Mouse (Mus musculus) thymus, adult 18-20 months (tissue): Measurements from ENCODE around the gene Nod1.
"Not testable (repeated sequence)": the region's sequence is repeated elsewhere in the genome, so short reads cannot be mapped to it uniquely, and the experiment has no call there.

ENCODE experiments used
- DNase-seq, 2 experiments: peaks; one replicate each; pipeline ENCODE4 v3.0.0; 2022; ENCODE audit warnings: mixed read lengths in 2 of 2

The Nod1 gene

DNA sequence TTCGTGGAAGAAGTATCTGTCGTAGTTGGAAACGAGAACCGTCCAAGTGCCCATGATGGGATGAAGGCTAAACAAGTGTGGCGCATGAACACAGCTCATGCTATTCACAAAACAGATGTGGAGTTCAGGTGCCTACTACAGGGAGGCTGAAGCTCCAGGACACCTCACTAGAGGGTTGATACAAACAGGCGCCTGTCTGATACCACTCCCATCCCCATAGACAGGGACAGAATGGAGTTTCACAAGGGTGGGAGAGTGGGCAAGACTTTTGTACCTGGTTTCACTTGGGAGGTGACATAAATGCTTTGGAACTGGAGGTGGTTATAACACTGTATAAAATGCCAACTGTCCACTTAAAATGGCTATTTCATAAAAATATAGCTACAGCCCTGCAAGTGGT, 7.0 kb upstream of the Nod1 start:
- DNase-seq, result no peak

DNA sequence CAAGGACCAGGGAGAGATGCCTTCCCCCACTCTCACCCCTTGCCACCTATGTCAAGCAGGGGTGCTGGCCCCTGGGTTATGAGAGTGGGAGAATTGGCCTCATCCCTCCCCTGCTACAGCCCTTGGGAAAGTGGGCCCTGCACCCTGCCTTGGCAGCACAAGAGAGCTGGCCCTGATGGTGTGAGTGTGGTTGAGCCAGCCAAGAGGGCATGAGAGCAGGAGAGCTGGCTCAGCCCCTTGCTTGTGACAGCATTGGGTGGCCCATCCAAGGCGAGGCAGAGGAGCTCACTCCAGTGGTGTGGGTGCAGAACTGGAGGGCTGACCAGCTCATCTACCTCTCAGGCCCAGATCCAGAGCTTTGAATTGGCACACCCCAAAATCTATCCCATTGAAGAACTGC, 3.2 kb upstream of the Nod1 start:
- no peak for DNase-seq

DNA sequence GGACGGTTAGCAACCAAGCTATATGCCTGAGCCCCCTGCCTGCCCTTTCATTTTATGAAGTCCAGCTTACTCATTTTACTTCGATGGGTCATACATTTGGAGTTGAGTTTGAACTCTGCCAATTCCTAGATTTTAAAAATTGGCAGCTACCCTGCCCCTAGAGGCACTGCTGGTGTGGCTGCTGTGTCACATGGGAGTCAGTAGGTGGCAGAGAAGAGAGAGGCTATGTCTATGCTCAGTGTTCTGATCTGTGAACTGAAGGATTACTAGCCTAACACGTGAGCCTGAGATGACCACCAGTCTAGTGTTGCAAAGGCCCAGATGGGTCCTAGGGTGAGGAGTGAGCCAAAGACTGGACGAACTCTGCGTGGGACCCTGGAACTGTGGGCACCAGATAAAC, 2.1 kb upstream of the Nod1 start:
- peak in 1 of 2 experiments; percentile 9 for DNase-seq

DNA sequence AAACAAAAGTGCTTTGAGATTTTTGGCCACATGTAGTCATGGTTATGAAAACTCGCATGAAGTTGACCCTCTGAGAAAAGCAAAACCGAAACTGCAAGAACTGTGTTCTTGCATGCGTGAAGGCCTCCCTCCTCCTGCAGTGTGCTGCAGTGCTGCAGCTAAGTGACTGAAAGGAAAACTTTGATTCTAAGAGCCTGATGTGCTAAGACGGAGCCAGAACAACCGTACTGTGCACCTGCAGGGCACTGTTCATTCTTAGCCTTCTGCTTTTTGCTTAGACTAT, 458 bp upstream of the Nod1 start:
- peak in 1 of 2 experiments; percentile 39 for DNase-seq

DNA sequence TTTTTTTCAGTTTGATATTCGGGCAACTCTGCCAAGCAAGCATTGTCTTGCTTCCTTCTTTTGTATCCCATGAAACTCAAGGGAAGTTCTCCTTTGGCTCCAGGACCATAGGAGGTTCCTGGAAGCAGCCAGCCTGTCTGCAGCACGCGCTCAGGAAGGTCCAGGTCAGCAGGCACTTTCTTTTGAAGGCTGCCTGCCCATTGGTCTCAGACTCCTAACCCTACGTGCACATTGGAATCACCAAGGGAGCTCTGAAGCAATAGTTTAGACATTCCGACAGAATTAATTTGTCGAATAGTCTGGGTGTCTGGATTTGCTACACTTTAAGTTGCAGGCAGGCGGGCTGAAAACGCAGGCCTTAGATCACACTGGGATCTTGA, 691 bp downstream of the Nod1 start:
- no peak for DNase-seq

DNA sequence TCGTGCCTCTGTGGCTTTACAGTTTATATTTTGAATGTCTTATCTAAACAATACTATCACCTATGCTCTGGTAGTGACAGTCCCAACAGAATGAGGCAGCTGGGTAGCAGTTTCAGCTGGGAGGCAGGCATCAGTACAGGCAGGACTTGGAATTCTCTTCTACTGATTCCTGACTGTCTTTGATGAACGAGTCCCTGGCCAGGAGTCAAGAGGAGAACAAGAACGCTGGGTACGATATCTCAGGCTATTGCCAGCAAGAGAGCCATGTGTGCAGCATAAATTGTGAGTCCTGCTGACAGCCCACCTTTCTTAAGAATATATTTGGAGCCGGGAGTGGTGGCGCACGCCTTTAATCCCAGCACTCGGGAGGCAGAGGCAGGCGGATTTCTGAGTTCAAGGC, 1.9 kb downstream of the Nod1 start:
- DNase-seq, result no peak

DNA sequence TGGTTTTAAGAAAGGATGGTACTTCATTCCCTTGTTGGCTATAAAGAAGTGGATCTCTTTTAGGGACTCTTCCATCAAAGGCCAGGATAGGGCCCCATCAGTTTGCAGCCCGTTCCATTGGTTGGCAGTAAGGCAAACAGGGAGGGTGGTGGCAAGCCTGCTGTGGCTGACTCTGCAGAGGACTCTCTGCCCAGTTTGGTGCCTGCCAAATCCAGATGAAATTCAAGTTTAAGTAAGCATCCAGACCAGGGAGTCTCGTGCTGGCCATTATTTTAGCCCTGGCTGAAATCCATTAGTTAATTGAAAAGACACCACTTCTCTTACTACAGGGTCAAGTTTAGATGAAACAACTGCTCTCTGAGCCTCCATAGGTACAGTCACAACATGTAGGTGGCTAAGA, 2.6 kb downstream of the Nod1 start:
- DNase-seq, result no peak

DNA sequence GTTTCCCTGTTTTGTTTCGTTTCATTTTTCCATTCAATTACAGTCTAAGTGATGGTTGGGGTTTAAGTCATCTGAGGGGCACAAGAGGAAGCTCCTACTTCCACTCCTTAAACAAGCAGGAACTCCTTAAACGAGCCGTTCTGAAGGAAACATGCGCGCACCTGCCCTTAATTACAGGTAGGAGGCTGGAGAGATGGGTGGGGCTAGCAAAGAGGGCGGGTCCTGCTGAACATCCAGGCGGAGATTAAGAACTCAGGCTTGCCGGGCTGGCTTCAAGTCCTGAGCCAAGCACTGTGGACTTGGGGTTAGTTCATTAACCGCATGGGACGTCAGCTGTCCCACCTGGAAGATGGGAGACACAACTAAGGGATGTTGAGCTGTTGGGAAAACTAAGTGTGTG, 4.8 kb downstream of the Nod1 start:
- DNase-seq, result no peak

DNA sequence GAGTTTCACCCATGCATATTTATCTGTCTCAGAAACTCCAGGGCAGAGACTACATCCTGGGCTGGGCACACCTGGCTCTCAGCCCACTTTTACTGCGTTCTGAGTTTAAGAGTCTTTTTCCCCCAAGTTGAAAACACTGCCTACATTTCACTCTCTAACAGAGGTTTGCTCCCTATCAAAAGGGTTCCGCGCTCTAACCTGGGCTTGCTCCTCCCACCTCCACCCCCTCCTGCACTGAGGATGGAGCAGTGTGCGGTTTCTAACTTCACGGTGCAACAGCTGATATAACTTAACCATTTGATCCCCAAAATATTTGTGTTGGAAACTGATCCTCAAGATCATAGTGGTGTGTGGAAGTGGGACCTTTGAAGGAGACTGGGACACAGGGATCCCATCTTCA, 7.2 kb downstream of the Nod1 start:
- no peak for DNase-seq

DNA sequence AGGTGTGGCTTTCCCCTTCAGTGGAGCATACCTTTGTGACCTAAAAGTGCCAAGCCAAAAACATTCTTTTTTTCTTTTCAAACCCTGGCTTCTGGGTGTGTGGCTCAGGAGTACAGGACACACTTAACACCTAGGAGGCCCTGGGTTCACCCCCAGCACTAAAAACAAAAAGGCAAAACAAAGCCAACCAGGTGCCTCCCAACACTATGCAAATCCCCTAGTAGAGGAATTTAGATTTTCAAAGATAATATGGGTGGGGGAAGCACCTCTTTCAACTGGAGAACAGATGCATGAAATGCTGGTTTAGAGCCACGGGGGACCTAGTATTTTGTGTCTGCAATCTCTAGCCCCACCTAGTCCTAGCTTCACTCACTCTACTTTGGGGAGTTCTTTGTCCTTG, 7.7 kb downstream of the Nod1 start:
- DNase-seq, result no peak

DNA sequence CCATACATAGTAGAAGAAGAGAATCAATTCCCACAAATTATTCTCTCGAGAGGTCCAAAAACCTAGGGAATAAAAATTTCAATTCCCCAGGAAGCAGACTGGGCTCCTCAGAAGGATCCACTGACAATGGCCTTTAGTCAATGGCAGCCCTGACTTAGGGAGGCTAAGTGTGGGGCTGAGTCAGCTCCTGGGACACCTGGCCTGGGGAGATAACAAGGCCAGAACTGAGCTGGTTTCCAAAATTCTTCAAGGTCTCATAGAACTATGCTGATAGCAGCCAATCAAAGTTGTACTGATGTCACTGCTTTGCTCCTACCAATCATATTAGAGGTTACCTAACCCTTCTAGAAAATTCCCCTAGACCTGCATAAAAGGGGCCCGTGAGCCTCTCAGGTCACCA, 8.8 kb downstream of the Nod1 start:
- DNase-seq, result no peak

DNA sequence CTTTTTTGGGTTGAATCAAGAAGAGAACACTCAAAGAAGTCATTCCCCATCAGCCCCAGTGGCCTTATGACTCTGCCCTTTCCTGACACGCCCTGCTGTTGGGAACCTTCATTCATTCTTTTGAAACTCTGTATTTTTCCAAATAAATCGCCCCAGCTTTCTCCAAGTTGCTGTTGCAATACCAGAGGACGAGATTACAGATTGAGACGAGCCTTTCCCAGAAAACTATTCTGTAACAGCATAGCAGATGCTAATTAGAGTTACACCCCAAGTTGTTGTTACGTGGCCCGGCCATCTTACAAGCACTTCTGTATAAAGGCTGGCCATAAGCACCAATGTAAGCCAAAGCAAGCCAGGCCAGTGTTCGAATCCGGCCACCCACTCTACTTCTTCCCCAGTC, 14.8 kb downstream of the Nod1 start:
- no peak for DNase-seq

DNA sequence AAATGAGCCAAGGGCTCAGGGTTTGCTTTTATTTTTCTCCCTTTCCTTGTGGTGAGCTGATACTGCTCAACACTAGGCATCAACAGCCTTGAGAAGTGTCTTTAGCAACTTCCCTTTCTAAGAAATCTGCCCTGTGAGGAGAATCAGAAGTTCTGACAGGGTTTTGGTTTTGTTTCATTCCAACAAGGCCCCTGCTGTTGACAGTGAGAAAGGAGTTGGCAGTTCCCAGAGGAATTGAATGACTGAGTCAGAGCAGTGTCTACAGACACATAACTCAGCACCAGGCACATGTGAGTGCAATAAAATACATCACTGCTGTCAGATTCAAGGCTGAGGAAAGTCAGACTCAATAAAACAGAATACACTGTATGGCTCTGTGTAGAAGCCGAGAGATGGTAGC, 16.0 kb downstream of the Nod1 start:
- DNase-seq, result no peak

DNA sequence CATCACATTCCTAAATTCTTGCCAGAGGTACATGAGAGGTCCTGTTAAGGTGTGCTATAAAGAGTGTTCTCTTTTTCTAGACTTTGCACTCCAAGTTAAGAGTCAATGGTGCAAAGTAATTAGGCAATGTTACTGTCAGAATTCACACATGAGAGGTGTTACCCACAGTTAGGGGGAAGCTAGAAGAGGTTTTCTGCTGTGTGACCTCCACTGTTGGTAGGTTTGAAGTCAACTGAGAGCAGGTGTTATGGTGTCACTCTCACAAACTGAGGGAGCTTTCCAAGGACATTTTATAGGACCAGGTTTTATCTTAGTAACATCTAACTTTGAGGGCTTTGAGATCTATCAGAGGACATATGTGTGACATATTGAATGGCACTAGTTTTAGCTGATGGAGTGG, 16.5 kb downstream of the Nod1 start:
- no peak for DNase-seq

DNA sequence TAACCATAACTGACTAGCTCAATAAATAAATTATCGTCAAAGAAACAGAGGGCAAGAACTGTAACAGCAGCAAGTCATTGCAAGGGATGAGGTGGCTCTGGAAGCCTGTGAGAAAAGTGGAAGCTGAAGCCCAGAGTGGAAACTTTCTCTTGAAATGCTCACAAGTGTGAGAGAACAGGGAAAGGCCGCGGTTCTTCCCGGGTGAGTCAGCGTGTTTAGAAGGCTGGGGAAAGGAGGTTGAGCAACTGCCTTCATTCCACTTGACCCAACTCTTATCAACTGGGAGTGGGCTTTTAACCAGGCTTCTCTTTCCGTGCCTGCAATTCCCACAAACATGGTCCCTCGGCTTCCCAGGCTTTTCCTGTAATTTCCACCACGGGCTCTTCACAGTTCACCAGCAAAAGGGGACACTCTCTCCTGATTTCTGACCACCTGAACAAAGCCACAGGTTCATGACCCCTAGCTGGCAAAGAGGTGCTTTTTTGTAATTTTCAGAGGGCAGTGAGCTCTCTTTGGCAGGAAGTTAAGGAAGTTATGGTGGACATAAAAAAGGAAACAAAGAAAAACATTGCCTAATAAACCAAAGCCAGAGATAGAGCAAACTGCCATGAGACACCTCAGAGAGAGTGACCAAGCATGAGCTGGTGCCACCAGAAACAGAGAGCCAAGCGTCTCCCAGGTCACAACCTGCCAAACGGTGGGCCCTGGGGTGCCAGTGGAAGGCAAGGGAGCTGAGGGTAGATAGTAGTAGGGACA, 17.6 kb downstream of the Nod1 start:
- no peak for DNase-seq

DNA sequence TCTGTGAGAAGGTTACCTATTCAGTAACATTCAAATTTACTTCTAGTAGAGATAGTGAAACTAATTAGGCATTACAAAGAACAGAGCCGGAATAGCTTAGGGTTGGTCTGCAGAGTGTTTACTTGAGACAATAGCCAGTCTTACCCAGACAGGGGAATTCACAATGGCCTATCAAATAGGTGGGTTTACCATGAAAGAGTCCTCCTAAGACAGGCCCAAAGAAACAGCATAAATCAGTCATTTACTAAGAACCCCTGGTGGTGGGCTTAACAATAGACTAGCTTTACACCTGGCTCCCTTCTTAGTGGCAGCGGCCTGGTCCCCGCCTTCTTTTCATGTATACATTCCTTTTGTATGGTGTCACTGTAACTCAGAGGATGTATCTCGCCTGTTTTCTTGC, 19.0 kb downstream of the Nod1 start:
- not testable (repeated sequence) for DNase-seq

DNA sequence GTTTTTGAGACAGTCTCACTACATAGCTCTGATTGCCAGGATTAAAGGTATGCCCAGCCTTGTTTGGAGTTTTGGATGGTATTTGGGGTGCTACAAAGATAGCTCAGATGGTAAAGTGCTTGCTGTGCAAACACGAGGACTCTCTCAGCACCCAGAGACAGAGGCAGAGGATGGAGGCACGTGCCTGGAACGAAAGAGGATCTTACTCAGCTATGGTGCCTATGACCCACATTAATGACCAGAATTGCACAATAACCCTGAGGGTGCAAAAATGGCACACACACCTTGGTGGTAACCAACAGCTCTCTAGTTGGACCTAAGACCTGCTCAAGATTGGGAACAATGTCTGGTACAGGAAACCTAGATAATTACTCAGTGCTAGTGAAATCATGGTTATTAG, 19.9 kb downstream of the Nod1 start:
- DNase-seq, result no peak

DNA sequence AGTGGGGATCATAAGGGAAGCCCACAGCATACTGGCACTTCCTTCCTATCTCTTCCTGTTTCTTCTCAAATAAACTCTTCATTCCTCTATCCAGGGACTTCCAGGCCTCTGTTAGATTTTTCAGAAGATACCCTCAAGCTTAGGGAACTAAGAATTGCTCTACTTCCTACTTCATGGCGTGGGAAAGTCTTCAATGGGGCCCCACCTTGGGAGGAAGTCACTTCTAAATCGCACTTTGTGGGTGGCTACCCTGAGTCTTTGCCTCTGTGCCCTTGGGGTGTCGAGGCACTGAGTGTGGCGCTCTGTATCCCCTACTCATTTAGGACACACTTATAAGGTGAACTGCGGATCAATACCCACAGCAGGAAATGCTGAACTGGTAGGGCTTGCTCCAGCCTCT, 23.7 kb downstream of the Nod1 start:
- DNase-seq, result no peak

DNA sequence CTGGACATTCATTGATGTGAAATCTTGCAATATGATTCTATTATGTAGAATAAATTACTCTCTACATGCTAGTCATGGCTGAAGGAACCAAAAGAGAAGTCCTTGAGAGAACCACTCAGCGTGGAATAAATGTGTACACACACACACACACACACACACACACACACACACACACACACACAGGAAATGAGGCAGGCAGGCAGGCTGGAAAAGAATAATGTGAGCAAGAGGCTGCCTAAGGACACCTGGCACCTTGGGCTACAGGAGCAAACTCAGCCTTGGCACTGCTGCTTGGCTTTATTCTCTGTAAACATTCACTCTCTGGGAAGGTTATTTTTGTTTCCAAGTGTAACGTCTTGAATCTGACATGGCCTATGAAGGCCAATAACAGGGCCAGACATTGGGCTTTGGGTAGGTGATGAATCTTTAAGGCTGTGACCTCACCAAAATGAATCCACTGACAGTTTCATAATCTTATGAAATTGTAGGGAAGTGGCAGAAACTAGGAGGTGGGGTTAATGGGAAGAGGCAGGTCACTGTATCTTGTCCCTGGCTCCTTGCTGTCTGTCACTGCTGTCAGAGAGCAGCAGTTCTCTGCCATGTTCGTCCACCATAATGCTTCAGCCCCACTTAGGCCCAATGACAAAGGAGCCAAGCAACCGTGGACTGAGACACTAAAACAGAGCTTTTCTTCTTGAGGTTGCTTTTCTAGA, 26.0 kb downstream of the Nod1 start:
- DNase-seq, result no peak

DNA sequence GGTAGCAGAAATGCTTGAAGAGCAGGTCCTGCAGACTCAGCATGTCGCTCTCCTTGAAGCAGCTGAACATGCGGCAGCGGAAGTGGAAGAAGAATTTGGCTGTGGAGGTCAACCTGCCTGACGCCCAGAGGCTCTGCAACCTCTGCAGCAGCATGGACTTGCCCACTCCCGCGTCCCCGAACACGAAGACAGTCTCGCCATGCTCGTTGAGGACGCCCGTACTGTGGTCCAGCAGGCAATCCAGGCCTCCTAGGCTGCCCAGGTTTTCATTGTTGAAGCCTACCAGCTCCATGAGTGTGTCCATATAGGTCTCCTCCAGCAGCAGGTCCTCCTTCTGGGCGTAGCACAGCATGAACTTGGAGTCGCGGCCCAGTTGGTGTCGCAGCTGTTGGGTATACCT, 27.9 kb downstream of the Nod1 start:
- DNase-seq, result no peak

DNA sequence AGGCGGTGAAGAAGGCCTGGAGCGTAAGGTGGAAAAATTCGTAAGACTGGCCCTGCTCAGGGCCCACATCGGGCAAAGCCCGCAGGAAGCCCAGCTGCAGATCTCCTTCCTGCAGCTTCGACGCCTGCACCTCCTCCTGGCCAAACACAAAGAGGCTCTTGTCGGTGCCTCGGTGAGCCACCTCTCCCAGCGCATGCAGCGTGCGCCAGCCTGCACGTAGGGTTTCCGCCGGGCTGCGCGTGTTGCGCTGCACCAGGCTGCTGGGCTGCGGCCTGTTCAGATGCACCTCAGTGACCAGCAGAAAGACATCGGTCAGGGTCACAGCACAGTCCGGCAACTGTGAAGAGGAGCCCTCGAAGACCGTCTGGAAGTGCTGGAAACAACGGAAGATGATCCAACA, 28.7 kb downstream of the Nod1 start:
- no peak for DNase-seq

DNA sequence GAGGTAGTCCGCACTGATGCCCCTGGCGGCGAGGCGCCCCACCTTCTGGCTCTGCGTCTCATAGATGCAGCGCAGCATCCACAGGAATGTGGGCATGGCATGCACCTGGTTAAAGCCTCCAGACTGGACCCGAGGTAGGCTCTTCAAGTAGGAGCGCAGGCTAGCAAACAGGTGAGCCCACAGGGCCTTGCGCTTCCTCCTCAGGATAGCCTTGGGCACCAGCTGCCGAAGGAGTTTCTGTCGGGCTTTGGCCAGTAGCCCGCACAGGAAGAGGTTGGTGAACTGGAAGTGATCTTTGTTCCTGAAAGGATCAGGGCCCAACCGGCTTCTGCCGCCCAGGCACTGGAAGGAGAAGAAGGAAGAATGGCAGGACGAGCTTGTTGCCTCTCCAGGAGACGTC, 29.1 kb downstream of the Nod1 start:
- DNase-seq, result no peak

DNA sequence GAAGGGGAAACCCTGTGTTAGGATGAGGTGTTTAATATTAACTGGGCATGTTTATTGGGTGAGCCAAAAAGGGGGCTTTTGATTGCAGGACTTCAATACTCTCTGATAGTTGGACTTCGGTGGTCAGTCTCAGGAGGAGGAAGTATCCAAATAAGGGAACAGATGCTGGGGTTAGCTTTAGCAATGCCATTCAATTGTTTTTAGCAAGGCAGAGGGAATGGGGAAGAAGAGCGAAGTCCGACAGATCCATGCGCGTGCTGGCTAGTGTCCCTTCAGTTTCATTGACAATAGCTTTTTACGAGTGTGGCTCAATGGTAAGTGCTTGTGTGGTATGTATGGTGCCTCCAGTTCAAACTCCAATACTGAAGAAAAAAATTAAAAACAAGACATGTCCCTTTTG, 31.3 kb downstream of the Nod1 start:
- no peak for DNase-seq

DNA sequence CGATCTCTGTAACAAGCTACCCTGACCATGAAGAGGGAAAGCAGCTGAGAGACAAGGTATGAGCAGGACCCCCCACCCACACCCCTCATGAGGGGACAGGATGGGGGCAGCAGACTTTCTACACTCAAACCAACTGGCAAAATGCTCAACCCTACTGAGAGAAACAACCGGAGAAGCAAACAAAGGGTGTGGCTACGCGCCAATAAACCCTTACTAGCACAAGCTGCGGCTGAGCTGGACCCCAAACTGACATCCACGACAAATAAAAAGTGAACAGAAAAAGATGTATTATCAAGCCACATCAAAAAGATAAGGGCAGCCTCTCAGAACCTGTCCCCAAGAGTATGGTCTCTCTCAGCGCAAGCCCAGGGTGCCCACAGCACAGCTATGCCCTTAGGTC, 32.3 kb downstream of the Nod1 start:
- no peak for DNase-seq

DNA sequence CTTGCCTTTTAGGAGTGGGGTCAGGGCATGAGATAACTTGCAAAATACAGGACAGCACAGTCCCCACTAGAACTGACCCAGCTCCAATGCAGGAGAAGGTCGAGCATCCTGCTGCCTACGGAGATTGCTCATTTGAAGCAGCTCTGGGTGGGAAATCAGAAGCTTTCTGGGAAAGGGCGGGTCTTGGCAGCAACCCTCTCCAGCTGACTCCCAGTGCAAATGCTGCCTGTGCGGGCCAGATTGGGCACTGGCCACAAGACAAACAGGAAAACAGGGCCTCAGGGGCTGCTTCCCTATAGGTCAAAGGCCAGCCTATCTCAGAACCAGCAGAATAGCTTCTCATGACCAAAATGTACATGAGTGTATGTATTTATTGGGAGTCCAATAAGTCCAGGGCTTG, 32.8 kb downstream of the Nod1 start:
- no peak for DNase-seq
